Mouse (Mus musculus): ENCODE results near the gene Efna4.

Efna4 gene

GRCm38 (mm10) chr3:89330346-89330745 is 7.5 kb downstream of the Efna4 start:
- no peak for DNase-seq (ENCODE audit: low read depth)

GRCm38 (mm10) chr3:89328623-89329022 is 9.2 kb downstream of the Efna4 start:
- no peak for DNase-seq (ENCODE audit: low read depth)

- no peak for DNase-seq (ENCODE audit: low read depth)
Measured at GRCm38 (mm10) chr3:89327371-89327870, 10.4 kb downstream of the Efna4 start.

- DNase-seq (ENCODE audit: low read depth), result no peak
Measured at GRCm38 (mm10) chr3:89325882-89326281, 11.9 kb downstream of the Efna4 start.

GRCm38 (mm10) chr3:89322514-89323165 is 15.2 kb downstream of the Efna4 start, which contains the start of gene Efna3:
Gene Efna3 (minus strand): TSS chr3:89322965.
- peak; percentile 53 for DNase-seq (ENCODE audit: low read depth)

GRCm38 (mm10) chr3:89322131-89322500 is 15.7 kb downstream of the Efna4 start:
- peak; percentile 59 for DNase-seq (ENCODE audit: low read depth)

GRCm38 (mm10) chr3:89321183-89322130 is 16.4 kb downstream of the Efna4 start:
- no peak for DNase-seq (ENCODE audit: low read depth)

GRCm38 (mm10) chr3:89320581-89321182 is 17.1 kb downstream of the Efna4 start:
- peak; percentile 53 for DNase-seq (ENCODE audit: low read depth)

- DNase-seq (ENCODE audit: low read depth), result peak; percentile 55
Measured at GRCm38 (mm10) chr3:89319591-89320350, 18.1 kb downstream of the Efna4 start.

- no peak for DNase-seq (ENCODE audit: low read depth)
Measured at GRCm38 (mm10) chr3:89318971-89319590, 18.7 kb downstream of the Efna4 start.

- no peak for DNase-seq (ENCODE audit: low read depth)
Measured at GRCm38 (mm10) chr3:89318316-89318715, 19.5 kb downstream of the Efna4 start.

GRCm38 (mm10) chr3:89317246-89317645 is 20.6 kb downstream of the Efna4 start:
- peak; percentile 37 for DNase-seq (ENCODE audit: low read depth)

GRCm38 (mm10) chr3:89316833-89317232 is 21.0 kb downstream of the Efna4 start:
- DNase-seq (ENCODE audit: low read depth), result peak; percentile 84

- DNase-seq (ENCODE audit: low read depth), result peak; percentile 64
Measured at GRCm38 (mm10) chr3:89315930-89316831, 21.6 kb downstream of the Efna4 start.

GRCm38 (mm10) chr3:89315195-89315929 is 22.5 kb downstream of the Efna4 start:
- DNase-seq (ENCODE audit: low read depth), result peak; percentile 76

GRCm38 (mm10) chr3:89314791-89315190 is 23.0 kb downstream of the Efna4 start:
- DNase-seq (ENCODE audit: low read depth), result no peak

- no peak for DNase-seq (ENCODE audit: low read depth)
Measured at GRCm38 (mm10) chr3:89314340-89314739, 23.5 kb downstream of the Efna4 start.

- DNase-seq (ENCODE audit: low read depth), result peak; percentile 80
Measured at GRCm38 (mm10) chr3:89308089-89308488, 29.7 kb downstream of the Efna4 start.

- DNase-seq (ENCODE audit: low read depth), result no peak
Measured at GRCm38 (mm10) chr3:89305551-89306325, 32.1 kb downstream of the Efna4 start.

All from naive thymus-derived CD4-positive, alpha-beta T cell, adult 2 months (primary cell).